In the genomic region with DNA sequence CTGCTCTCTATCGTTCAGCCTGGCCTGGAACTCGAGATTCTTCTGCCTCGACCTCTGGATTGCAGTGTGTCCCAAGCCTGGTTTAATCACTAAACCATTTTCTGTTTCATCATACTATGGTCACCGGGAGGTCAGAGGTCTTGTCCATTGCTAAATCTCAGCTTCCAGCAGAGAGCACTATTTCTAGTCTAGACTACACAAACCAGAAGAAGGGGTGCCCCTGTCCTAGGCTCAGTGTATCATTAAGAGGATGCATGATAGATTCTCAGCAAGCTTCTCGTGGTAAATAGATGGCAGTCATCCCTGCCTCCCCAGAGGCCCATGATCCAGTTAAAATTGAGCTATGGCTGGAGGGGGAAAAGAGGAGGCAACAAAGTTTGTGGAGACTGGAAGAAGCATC, we compare ENCODE assay signal across 9 mouse cellular contexts. TPM values are rescaled to one million over a fixed set of nuclear protein-coding genes. Genes with fewer than 3 reads are reported as not detected.
DNase-seq lines count a peak whose midpoint lies in the region; ATAC-seq and TF ChIP-seq lines count a peak whose summit lies in the region.
"Had no signal": no experiment of that assay in that cellular context is flagged by ENCODE, and none has a peak within 500 bp of the region (broad histone marks: within the 10 kb centered on the region; RNA-seq: fewer than 3 reads in every experiment).

No protein-coding gene starts in this region.

- TF ChIP-seq POLR2A in embryonic fibroblast, embryonic 13.5 days (IDR thresholded peaks at IDR 0.05; ENCODE audit: low read depth, low read length) = no peak
- TF ChIP-seq POLR2A in myocyte (IDR thresholded peaks at IDR 0.05; ENCODE audit: insufficient read length, low read depth) = no peak

- no peaks in the 10 kb centered on the region for H3K27me3 ChIP-seq in lung, embryonic 15.5 days
- no peaks in the 10 kb centered on the region for H3K27me3 ChIP-seq in kidney, postnatal 0 days (ENCODE audit: insufficient read depth, low read length)
- no peaks in the 10 kb centered on the region for H3K27me3 ChIP-seq in myocyte (ENCODE audit: control insufficient read depth, insufficient read depth, insufficient read length)

- H3K9ac ChIP-seq in lung, embryonic 15.5 days = no peak overlapping the region
- peak overlapping the region; percentile 93; the same call in 1 of the 2 replicates for H3K9ac ChIP-seq in kidney, postnatal 0 days (ENCODE audit: low read depth, low read length)

- H3ac ChIP-seq in myocyte (ENCODE audit: control insufficient read depth, insufficient read length) = peak overlapping the region; percentile 78

- peak overlapping the region; percentile 72 for H3K4me2 ChIP-seq in lung, embryonic 15.5 days
- H3K4me2 ChIP-seq in kidney, postnatal 0 days (ENCODE audit: low read length) = peak overlapping the region; percentile 71
- H3K4me2 ChIP-seq in myocyte (ENCODE audit: low read depth) = peak overlapping the region; percentile 82

- no peaks in the 10 kb centered on the region for H3K79me2 ChIP-seq in myocyte (ENCODE audit: control insufficient read depth, insufficient read depth)

- WGBS in lung, embryonic 15.5 days = 71% methylated on average over 5 of the region's 5 CpGs
- WGBS in kidney, postnatal 0 days = 81% methylated on average over 5 of the region's 5 CpGs

- DNase-seq in lung, postnatal 4 days = no peak
- peak; percentile 34 for DNase-seq in kidney, postnatal 0 days (ENCODE audit: low spot score)
- DNase-seq in spleen, postnatal 4 days (ENCODE audit: low spot score in 2 of 2) = no peak
- DNase-seq in adrenal gland, postnatal 4 days (ENCODE audit: low spot score in 2 of 2) = no peak
- no peak for DNase-seq in lung, postnatal 25 days (ENCODE audit: low spot score)

- H3K4me3 ChIP-seq in lung, embryonic 15.5 days = peak overlapping the region; percentile 80
- peak overlapping the region; percentile 85 for H3K4me3 ChIP-seq in embryonic fibroblast, embryonic 13.5 days (ENCODE audit: insufficient read depth, low read length)
- peak overlapping the region; percentile 89 for H3K4me3 ChIP-seq in kidney, postnatal 0 days (replicated peaks; ENCODE audit: low read depth, low read length)
- H3K4me3 ChIP-seq in myocyte = peak overlapping the region; percentile 82

- H3K27ac ChIP-seq in lung, embryonic 15.5 days = peak overlapping the region; percentile 95; the same call in 1 of the 2 replicates
- peak overlapping the region; percentile 96 for H3K27ac ChIP-seq in embryonic fibroblast, embryonic 13.5 days (ENCODE audit: insufficient read depth, low read length)
- H3K27ac ChIP-seq in kidney, postnatal 0 days = peak overlapping the region; percentile 99

- H3K36me3 ChIP-seq in lung, embryonic 15.5 days = peaks cover 31% of the 10 kb centered on the region
- peaks cover 33% of the 10 kb centered on the region for H3K36me3 ChIP-seq in kidney, postnatal 0 days (ENCODE audit: insufficient read depth, low read length)
- H3K36me3 ChIP-seq in myocyte (ENCODE audit: control insufficient read depth, insufficient read depth) = peaks cover 12% of the 10 kb centered on the region

- H3K9me3 ChIP-seq in lung, embryonic 15.5 days = no peaks in the 10 kb centered on the region
- H3K9me3 ChIP-seq in kidney, postnatal 0 days (replicated peaks; ENCODE audit: low read length) = no peaks in the 10 kb centered on the region

- peaks cover 18% of the 10 kb centered on the region for H3K4me1 ChIP-seq in lung, embryonic 15.5 days
- H3K4me1 ChIP-seq in embryonic fibroblast, embryonic 13.5 days (ENCODE audit: control insufficient read depth, insufficient read depth, low read length) = peaks cover 5% of the 10 kb centered on the region; the same call in 1 of the 2 replicates
- H3K4me1 ChIP-seq in kidney, postnatal 0 days (replicated peaks; ENCODE audit: insufficient read depth, low read length) = 0 out of 2 replicates have a peak, but pooled peaks cover 8% of the 10 kb centered on the region

- ATAC-seq in lung, embryonic 15.5 days (ENCODE audit: borderline replicate concordance, extremely low read depth, low FRiP score, low TSS enrichment) = no peak
- ATAC-seq in kidney, postnatal 0 days (replicated peaks; ENCODE audit: low FRiP score, low read depth) = no peak

- TF ChIP-seq CTCF in embryonic fibroblast, embryonic 13.5 days (IDR thresholded peaks at IDR 0.05; ENCODE audit: borderline replicate concordance, insufficient read depth, low read length) = no peak
- TF ChIP-seq CTCF in kidney, postnatal 0 days (IDR thresholded peaks at IDR 0.05; ENCODE audit: low read depth) = no peak

TF ChIP-seq in myocyte, 11 proteins besides CTCF, POLR2A, EP300 and RAD21:
- TF ChIP-seq REST (IDR thresholded peaks at IDR 0.05; ENCODE audit: insufficient read depth, insufficient read length) (no peak), CEBPB (IDR thresholded peaks at IDR 0.05; ENCODE audit: insufficient read depth, poor library complexity, severe bottlenecking) (no peak), USF1 (IDR thresholded peaks at IDR 0.05; ENCODE audit: low read depth) (no peak), POLR2AphosphoS2 (IDR thresholded peaks at IDR 0.05; ENCODE audit: insufficient read length, low read depth) (no peak), MYOG (IDR thresholded peaks at IDR 0.05; ENCODE audit: control insufficient read depth in 1 of 3, insufficient read depth in 1 of 3, insufficient read length in 2 of 3, low read depth in 2 of 3) (no peak), MYOD1 (IDR thresholded peaks at IDR 0.05; ENCODE audit: control insufficient read depth in 1 of 3, insufficient read length in 2 of 3, low read depth in 2 of 3) (no peak), SRF (IDR thresholded peaks at IDR 0.05; ENCODE audit: control insufficient read depth, insufficient read length, low read depth) (no peak), MAX (IDR thresholded peaks at IDR 0.05; ENCODE audit: low read depth) (no peak), TCF3 (IDR thresholded peaks at IDR 0.05; ENCODE audit: insufficient read length, low read depth) (no peak), E2F4 (IDR thresholded peaks at IDR 0.05; ENCODE audit: insufficient read depth) (no peak), TCF12 (IDR thresholded peaks at IDR 0.05; ENCODE audit: insufficient read depth, poor library complexity, severe bottlenecking) (no peak)

RNA-seq across cellular contexts. Expression of a gene that starts 0.5 kb away (rescaled TPM):
- polyA plus RNA-seq in lung, embryonic 15.5 days (2015; fragmentation: Nextera tagmentation; extraction: Ambion mirVana) = 54.4 and 56.8 TPM in 2 replicates
- polyA plus RNA-seq in embryonic fibroblast, embryonic 13.5 days (2011; ENCODE audit: insufficient read length, low read depth, missing spikeins) = 36.1 and 36.7 TPM in 2 replicates
- polyA plus RNA-seq in kidney, postnatal 0 days (2015; fragmentation: Nextera tagmentation; extraction: Ambion mirVana) = 55.7 and 59.7 TPM in 2 replicates
- 86.7 TPM for polyA plus RNA-seq in myocyte (2012; fragmentation: generic; extraction: Trizol)
- total RNA-seq in adrenal gland, postnatal 4 days (2021) = 10 to 100 TPM; 43.0 to 48.2 TPM

RNA-seq across cellular contexts. Expression of a gene that starts 3.3 kb away (rescaled TPM):
- polyA plus RNA-seq in lung, embryonic 15.5 days (2015; fragmentation: Nextera tagmentation; extraction: Ambion mirVana) = not detected in 2 replicates
- not detected in 2 replicates for polyA plus RNA-seq in embryonic fibroblast, embryonic 13.5 days (2011; ENCODE audit: insufficient read length, low read depth, missing spikeins)
- not detected in 2 replicates for polyA plus RNA-seq in kidney, postnatal 0 days (2015; fragmentation: Nextera tagmentation; extraction: Ambion mirVana)
- polyA plus RNA-seq in myocyte (2012; fragmentation: generic; extraction: Trizol) = 0.31 TPM
- total RNA-seq in adrenal gland, postnatal 4 days (2021) = not detected
- polyA plus RNA-seq: brain, embryonic 14.5 days had no signal

RNA-seq across cellular contexts. Expression of a gene that starts 9.5 kb away (rescaled TPM):
- polyA plus RNA-seq in lung, embryonic 15.5 days (2015; fragmentation: Nextera tagmentation; extraction: Ambion mirVana) = 140 and 145 TPM in 2 replicates
- polyA plus RNA-seq in embryonic fibroblast, embryonic 13.5 days (2011; ENCODE audit: insufficient read length, low read depth, missing spikeins) = 133 and 144 TPM in 2 replicates
- polyA plus RNA-seq in kidney, postnatal 0 days (2015; fragmentation: Nextera tagmentation; extraction: Ambion mirVana) = 152 and 156 TPM in 2 replicates
- polyA plus RNA-seq in myocyte (2012; fragmentation: generic; extraction: Trizol) = 166 TPM
- total RNA-seq in adrenal gland, postnatal 4 days (2021) = 10 to 100 TPM; 77.8 to 80.6 TPM

RNA-seq across cellular contexts. Expression of a gene that starts 10.1 kb away (rescaled TPM):
- 44.3 and 44.7 TPM in 2 replicates for polyA plus RNA-seq in lung, embryonic 15.5 days (2015; fragmentation: Nextera tagmentation; extraction: Ambion mirVana)
- 19.5 and 22.2 TPM in 2 replicates for polyA plus RNA-seq in embryonic fibroblast, embryonic 13.5 days (2011; ENCODE audit: insufficient read length, low read depth, missing spikeins)
- 33.8 and 36.7 TPM in 2 replicates for polyA plus RNA-seq in kidney, postnatal 0 days (2015; fragmentation: Nextera tagmentation; extraction: Ambion mirVana)
- 26.8 TPM for polyA plus RNA-seq in myocyte (2012; fragmentation: generic; extraction: Trizol)
- total RNA-seq in adrenal gland, postnatal 4 days (2021) = 10 to 100 TPM; 31.2 to 33.8 TPM

RNA-seq across cellular contexts. Expression of a gene that starts 11.2 kb away (rescaled TPM):
- 27.9 and 28.4 TPM in 2 replicates for polyA plus RNA-seq in lung, embryonic 15.5 days (2015; fragmentation: Nextera tagmentation; extraction: Ambion mirVana)
- 28.8 TPM in 2 replicates for polyA plus RNA-seq in embryonic fibroblast, embryonic 13.5 days (2011; ENCODE audit: insufficient read length, low read depth, missing spikeins)
- polyA plus RNA-seq in kidney, postnatal 0 days (2015; fragmentation: Nextera tagmentation; extraction: Ambion mirVana) = 35.2 and 38.5 TPM in 2 replicates
- 26.8 TPM for polyA plus RNA-seq in myocyte (2012; fragmentation: generic; extraction: Trizol)
- 10 to 100 TPM; 36.5 to 39.8 TPM for total RNA-seq in adrenal gland, postnatal 4 days (2021)
